In the genomic region with DNA sequence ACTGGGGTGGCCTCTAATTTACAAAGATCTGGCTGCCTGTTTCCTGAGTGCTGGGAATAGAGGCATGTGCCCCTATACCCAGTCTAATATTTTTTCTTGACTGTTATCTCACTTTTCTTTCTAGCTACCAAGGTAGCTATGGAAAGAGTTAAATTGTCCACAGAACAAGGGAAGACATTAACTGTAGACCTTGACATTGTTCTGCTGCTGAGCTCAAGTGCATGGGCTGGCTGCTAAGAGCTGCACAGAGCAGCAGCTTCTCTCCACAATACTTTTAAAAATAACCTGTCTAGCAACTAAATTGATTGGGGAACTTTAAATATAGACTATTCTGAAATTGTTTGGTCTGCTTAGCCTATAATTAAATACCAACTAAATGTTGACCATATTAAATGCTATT, we compare ENCODE assay signal across 18 mouse cellular contexts. TPM values are rescaled to one million over a fixed set of nuclear protein-coding genes. Genes with fewer than 3 reads are reported as not detected.
DNase-seq lines count a peak whose midpoint lies in the region; ATAC-seq lines count a peak whose summit lies in the region.
"Had no signal": no experiment of that assay in that cellular context is flagged by ENCODE, and none has a peak within 500 bp of the region (broad histone marks: within the 10 kb centered on the region; RNA-seq: fewer than 3 reads in every experiment).

No protein-coding gene starts in this region.

- H3K9ac ChIP-seq in midbrain, embryonic 11.5 days (ENCODE audit: low read length), result no peak overlapping the region
- H3K9ac ChIP-seq in midbrain, embryonic 16.5 days (ENCODE audit: low read depth, low read length), result no peak overlapping the region

- no peak overlapping the region for H3K27ac ChIP-seq in midbrain, embryonic 11.5 days (ENCODE audit: low read depth, low read length)
- H3K27ac ChIP-seq in midbrain, embryonic 16.5 days (ENCODE audit: low read length), result no peak overlapping the region

- H3K4me3 ChIP-seq in midbrain, embryonic 11.5 days (ENCODE audit: low read depth, low read length), result no peak overlapping the region
- no peak overlapping the region for H3K4me3 ChIP-seq in midbrain, embryonic 16.5 days (ENCODE audit: low read depth, low read length)

- no peak for ATAC-seq in midbrain, embryonic 11.5 days (ENCODE audit: low FRiP score)
- ATAC-seq in midbrain, embryonic 16.5 days, result no peak
- ATAC-seq: activated CD4-positive, CD25-positive, alpha-beta regulatory T cell, adult 4 months; CD4-positive, CD25-positive, alpha-beta regulatory T cell, adult 4 months; Patski had no signal

- no peak overlapping the region for H3K4me2 ChIP-seq in midbrain, embryonic 11.5 days
- no peak overlapping the region for H3K4me2 ChIP-seq in midbrain, embryonic 16.5 days (ENCODE audit: low read length)

- no peaks in the 10 kb centered on the region for H3K9me3 ChIP-seq in midbrain, embryonic 11.5 days (ENCODE audit: control insufficient read depth, low read length)
- no peaks in the 10 kb centered on the region for H3K9me3 ChIP-seq in midbrain, embryonic 16.5 days (replicated peaks; ENCODE audit: control insufficient read depth, low read length, poor library complexity, severe bottlenecking)
- H3K9me3 ChIP-seq: G1E had no signal

- H3K27me3 ChIP-seq in midbrain, embryonic 11.5 days (ENCODE audit: control insufficient read depth, insufficient read depth, low read length), result no peaks in the 10 kb centered on the region
- no peaks in the 10 kb centered on the region for H3K27me3 ChIP-seq in midbrain, embryonic 16.5 days (ENCODE audit: control insufficient read depth, insufficient read depth, low read depth, low read length)
- H3K27me3 ChIP-seq: CH12.LX, Patski had no signal

- peak; percentile 12 for DNase-seq in adrenal gland, postnatal 14 days
- no peak for DNase-seq in adrenal gland, postnatal 25 days
- peak; percentile 71 for DNase-seq in midbrain, embryonic 11.5 days (ENCODE audit: low spot score, missing footprints)
- DNase-seq: adrenal gland, adult 2 months; adrenal gland, adult 8-10 months; adrenal gland, postnatal 10 days; B cell, adult 2 months; cerebellum, adult 11 months; cerebellum, adult 11-12 months; cerebellum, adult 18-20 months; cerebellum, adult 2 months; cerebellum, adult 8-10 months had no signal

- H3K36me3 ChIP-seq in midbrain, embryonic 11.5 days (ENCODE audit: control insufficient read depth, insufficient read depth, low read length), result no peaks in the 10 kb centered on the region
- no peaks in the 10 kb centered on the region for H3K36me3 ChIP-seq in midbrain, embryonic 16.5 days (ENCODE audit: control insufficient read depth, insufficient read depth, low read length)
- H3K36me3 ChIP-seq: G1E had no signal

- H3K4me1 ChIP-seq in midbrain, embryonic 11.5 days (ENCODE audit: control insufficient read depth, insufficient read depth, low read length), result peaks cover 19% of the 10 kb centered on the region
- H3K4me1 ChIP-seq in midbrain, embryonic 16.5 days (ENCODE audit: control insufficient read depth, insufficient read depth, low read length), result peaks cover 18% of the 10 kb centered on the region

RNA-seq across cellular contexts. Expression of gene Ehbp1, which starts 52.9 kb away (rescaled TPM):
- total RNA-seq in adrenal gland, postnatal 14 days (2021), result 21.3 and 24.4 TPM in 2 replicates
- 29.1 and 29.5 TPM in 2 replicates for total RNA-seq in adrenal gland, postnatal 25 days (2021)
- polyA plus RNA-seq in midbrain, embryonic 11.5 days (2014; fragmentation: Nextera tagmentation; extraction: Ambion mirVana), result 16.7 and 17.1 TPM in 2 replicates
- polyA plus RNA-seq in midbrain, embryonic 16.5 days (2015; fragmentation: Nextera tagmentation; extraction: Ambion mirVana), result 23.3 and 25.9 TPM in 2 replicates
